Mouse (Mus musculus) megakaryocyte, adult 5-6 weeks (primary cell): ENCODE data around the gene Sirt2. TPM values are rescaled to one million over a fixed set of nuclear protein-coding genes. Genes with fewer than 3 reads are reported as not detected.

Experiments used
- ATAC-seq: 2 replicates; pipeline ENCODE4 v1.8.0; 2016; ENCODE audit warnings: mild to moderate bottlenecking, inconsistent platforms; ENCODE audit not compliant: poor library complexity, severe bottlenecking
- total RNA-seq, 2 experiments: library from RNA; stranded (forward) in 1 of 2; stranded (reverse) in 1 of 2; fragments of 153-499, 151-499 nt in 1 of 2; fragments of 221-1000, 200-1000 nt in 1 of 2; gene quantifications; 2 replicates each; pipeline versions ENCODE4 v1.2.3 to v1.2.4; 2015 to 2017

Sirt2 gene
- total RNA-seq, 2 experiments from 2014 or later = 28.0 to 70.0 TPM

DNA sequence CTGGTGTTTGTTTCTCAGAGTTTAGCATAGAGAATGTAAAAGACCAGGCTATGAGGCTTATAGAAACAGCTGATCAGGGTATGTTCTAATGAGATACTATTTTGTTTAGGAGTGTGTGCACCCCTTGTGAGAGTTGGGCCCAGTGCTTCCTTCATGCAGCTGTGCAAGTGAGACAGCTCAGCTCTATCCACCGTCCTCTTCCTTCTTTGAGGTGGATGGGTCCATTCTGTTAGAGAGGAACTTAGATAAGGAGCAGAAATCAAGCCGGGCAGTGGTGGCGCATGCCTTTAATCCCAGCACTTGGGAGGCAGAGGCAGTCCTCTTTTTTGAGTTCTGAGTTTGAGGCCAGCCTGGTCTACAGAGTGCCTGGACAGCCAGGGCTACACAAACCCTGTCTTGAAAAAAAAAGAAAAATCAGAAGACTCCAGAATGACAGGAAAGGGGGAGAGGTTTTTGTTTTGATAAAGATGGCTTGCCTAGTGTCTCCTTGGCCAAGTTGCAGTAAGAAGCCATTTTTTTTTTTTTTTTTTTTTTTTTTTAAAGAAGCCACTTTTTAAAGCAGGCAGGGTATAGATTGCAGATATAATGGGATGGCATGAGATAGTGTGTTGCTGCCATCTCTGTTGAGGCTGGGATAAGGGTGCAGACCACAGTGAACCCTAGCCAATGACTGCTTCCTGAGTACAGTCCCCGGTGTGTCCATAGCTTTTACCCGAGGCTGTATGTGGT lies 47.9 kb downstream of the Sirt2 start:
- no peak for ATAC-seq

DNA sequence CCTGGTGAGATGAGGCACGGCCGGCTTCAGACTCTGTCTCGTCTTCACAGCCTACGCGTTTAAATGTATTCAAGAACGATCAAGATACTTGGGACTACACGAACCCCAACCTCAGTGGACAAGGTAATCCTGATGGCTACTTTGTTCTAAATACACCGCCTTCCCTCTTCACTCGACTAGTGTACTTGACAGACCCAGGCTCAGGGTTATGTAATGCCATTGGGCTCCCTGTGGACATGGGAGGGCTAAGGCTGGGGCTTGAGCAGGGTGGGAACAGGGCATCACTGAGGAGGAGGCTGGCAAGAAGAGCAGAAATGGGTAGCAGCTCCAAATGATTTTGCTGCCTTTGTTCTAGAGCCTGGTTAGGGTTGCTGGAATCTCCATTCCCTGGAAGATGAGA lies 48.7 kb downstream of the Sirt2 start:
- no peak for ATAC-seq

DNA sequence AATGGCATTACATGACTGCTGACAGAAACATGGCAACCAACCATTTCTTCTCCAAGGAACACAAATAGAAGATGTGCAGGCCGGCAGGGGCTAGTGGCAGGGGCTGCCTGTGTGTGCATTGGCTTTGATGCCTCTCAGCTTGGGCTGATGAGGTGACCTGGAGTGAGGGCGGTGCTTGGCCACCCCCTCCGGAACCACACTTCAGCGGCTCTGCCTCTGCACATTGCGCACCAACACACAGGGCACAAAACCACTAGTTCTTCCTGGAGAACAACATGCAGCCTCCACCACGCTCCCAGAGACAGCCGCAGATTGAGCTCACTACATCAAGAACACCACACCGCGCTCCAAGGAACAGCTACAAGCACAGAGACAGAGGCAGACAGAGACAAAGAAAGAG lies 49.7 kb downstream of the Sirt2 start:
- no peak for ATAC-seq

DNA sequence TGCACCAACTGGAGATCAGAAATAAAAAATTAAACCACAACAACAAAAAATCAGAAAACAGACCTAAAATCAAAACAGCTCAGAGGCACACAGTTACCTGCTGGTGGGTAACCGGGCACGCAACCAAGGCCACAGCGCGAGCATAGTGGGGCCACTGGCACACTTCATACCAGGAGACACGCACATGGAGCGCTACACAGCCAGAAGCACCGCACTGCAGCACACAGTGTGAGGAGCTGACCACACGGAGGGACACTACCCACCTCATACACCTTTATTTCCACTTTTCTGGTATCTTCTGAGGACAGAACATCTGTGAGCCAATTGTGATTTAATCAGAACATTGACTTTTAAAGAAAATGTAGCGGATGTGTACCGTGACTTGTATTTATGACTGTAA lies 50.4 kb downstream of the Sirt2 start:
- ATAC-seq = no peak

DNA sequence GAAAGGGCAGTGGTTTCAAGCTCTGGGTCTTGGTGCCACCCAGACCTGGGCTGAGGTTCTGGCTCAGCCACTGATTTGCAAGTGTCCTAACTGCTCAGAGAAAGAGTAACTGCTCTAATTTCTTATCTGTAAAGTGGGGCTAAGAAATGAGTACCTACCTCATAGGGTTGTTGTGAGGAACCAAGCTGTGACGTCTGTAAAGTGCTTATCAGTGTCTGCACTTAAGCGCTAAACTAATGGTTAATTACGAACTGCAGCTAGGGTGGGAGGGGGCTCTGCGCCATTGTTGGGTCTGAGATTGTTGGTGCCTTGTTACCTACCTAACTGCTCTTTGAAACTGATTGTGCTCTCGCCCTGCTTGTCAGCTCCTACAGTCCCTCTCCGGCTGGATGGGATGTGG lies 51.0 kb downstream of the Sirt2 start:
- no peak for ATAC-seq

DNA sequence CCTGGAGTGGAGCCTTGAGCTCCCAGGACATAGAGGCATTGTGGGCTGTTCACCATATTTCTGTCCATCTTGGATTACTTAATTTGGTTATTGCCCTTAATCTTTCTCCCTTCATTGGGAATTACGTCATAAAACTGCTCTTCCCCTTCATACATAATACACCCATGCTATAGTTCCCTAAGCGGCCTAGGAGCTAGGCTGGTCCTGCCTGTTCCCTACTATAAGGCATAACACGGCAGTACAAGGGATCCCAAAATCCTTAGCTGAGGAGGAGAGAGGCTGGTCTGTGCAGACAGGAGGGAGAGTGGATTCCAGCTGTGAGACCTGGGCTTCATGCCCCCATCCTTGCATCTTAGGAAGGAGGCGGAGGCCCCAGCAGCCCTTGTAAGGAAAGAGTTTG lies 51.4 kb downstream of the Sirt2 start:
- ATAC-seq = no peak

DNA sequence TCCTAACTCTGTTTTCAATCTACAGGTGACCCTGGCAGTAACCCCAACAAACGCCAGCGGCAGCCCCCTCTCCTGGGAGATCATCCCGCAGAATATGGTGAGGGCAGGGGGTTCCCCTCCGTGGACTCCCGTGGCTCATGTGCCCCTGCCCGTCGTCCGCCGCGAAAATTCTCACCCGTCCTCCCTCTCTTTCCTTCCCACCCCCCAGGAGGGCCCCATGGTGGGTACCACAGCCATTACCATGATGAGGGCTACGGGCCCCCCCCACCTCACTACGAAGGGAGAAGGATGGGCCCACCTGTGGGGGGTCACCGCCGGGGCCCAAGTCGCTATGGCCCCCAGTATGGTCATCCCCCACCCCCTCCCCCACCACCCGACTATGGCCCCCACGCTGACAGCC lies 51.9 kb downstream of the Sirt2 start:
- no peak for ATAC-seq

DNA sequence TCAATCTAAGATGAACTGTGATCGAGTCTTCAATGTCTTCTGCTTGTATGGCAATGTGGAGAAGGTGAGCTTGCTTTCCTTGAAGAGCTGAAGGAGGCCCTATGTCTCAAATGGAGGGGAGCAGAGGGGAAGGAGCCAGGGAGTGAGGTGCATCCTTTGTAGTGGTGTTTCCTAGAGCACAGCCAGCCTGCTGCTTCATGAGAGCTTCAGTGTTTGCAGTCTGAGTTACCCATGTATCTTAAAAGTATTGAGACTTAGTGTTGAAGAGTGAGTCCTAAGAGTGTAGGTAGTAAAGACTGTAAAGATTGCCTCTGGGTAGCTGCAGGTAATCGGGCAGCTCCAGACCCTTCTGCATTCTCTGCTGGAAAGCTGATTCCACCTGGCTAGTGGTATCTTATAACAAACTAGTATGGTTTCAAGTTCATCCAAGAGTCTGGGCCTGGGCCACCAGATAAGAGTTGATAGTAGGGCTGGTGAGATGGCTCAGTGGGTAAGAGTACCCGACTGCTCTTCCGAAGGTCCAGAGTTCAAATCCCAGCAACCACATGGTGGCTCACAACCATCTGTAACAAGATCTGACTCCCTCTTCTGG lies 52.4 kb downstream of the Sirt2 start:
- no peak for ATAC-seq

DNA sequence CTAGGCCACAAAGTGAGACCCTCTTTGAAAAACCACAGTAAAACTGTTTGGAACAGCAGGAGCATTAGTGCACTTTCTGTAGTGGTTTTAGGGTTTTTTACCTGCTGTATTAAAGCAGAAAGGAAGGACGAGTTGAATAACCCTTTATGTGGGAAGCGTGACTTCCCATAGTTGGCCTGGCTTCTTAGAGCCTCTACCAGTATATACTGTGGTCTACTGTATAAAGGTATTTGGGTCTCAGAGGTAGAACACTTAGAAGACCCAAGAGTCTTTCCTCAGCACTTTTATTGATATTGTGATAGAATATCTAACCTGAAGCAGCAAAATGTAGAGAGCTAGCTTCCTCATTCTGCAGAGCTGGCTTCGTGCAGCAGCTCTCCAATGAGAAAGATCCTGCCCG lies 53.0 kb downstream of the Sirt2 start:
- no peak for ATAC-seq

DNA sequence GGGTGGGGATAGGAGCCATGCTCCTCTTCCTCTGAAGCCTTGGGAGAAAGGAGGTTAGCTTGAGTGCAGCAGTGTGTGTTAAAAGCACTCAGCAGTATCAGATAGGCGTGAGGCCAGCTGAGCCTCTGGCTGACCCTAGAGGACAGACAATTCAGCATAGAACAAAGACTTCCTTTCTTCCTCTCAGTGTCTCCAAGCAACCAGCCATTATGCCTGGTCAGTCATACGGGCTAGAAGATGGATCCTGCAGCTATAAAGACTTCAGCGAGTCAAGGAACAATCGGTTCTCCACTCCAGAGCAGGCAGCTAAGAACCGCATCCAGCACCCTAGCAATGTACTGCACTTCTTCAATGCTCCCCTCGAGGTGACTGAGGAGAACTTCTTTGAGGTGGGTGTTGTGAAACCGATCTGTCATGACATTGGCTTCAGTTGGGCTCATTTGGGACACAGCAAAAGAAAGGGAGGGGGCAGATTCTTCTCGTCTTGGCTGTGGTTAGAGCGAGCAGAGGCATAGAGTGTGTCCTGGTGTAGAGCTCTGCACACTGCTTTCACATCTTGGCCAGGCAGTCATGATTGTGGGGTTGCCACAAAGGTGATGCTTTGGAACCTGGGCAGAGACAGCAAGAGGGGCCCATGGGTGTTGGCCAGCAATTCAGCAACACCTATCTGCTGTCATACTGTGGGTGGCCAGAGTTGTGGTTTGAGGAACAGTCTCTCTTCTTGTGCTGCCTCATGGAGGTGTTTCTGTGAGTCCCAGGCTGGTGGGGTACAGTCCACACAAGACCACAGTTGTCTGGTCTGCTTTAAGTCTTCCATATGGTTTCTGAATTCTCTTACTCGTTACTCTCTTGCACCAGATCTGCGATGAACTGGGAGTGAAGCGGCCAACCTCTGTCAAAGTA lies 54.1 kb downstream of the Sirt2 start:
- ATAC-seq = no peak

DNA sequence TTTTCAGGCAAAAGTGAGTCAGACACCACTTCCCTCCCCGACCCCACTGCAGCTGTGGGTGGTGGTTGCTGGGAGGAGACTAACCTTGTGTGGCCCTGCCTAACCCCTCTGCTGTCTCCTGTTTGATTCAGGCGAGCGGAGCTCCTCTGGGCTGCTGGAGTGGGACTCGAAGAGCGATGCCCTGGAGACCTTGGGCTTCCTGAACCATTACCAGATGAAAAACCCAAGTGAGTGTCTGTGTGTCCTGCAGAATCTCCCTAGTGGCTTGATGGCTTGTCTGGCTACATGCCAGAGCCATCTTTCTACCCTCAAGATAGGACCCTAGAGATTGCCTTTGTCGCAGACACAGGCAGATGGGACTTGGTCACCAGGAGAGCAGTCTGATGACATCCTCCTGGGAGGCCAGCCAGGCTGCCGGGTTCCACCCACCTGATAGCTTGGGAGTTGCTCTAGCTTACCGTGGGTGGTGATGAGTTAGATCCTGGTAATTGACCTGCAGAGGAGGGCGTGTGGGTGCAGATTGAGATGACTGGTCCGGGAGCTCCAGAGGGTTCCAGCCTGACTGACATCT lies 54.8 kb downstream of the Sirt2 start:
- no peak for ATAC-seq

DNA sequence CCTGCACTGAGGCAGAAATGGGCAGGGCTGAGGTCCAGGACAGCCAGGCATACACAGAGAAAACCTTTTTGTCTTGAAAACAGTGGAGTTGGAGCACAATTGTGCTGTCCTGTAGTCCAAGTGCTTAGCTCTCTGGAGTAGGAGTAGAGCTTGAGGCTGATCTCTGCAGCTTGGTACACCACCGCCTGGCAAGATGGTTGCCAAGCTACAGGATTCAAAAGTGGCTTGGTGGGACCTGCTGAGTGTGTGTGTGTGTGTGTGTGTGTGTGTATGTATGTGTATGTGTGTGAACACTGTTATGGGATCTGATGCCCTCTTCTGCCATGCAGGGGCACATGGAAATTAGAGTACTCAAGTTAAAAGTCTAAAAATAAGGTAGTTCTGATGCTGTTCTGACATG lies 56.0 kb downstream of the Sirt2 start:
- ATAC-seq = no peak

DNA sequence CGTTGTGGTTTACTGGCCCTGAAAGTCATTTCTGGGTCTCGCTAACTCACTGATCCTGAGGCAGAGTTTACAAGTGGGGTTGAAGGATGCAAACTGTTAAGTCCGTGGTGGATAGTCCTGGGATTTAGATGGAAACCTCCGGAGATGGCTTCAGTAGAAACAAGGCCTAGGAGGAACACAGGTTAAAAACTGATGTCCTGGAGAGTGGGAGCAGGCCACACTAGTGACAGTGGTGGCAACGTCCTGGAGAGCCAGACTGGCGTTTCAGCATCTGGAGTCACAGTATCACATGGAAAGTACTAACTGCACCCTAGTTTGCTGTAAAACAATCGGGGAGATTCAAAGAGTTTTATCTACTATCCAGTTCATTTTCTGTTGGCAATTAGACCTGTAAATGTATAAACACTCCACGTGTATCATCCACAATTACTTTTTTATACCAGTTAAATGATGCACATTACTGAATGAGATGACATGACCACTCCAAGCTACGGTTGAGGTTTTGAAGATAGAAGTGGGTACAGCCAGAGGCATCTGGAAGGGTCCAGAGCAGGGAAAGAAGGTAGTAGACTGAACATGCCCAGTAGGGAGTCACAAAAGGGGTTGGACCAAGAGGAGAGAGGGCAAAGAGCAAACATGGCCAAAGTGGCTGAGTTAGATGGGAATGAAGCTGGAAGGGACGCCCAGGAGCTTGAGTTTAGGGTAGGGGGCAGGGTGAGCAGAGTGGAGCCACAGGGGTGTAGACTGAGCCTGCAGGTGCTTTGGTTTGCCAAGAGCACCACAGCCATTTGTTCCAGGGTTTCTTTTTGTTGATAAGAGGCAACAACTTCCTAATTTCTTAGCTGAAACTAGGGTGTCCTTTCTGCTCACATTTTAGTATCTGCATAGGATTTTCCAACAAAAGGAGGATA lies 56.7 kb downstream of the Sirt2 start:
- no peak for ATAC-seq

DNA sequence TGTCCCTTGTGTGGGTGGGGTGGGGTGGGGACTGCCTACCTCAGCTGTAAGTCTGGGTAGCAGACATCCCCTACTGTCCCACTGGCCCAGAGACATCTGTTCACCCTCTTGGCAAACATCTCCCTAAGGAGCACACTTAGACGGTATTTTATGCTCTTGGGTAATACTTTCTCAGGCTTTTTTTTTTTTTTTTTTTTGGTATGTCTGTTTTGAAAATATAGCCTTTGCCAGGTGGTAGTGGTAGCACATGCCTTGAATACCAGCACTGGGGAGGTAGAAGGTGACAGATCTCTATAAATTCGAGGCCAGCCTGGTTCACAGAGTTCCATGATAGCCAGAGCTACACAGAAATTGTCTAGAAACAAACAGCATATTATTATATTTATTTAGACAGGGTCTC lies 57.4 kb downstream of the Sirt2 start:
- no peak for ATAC-seq

DNA sequence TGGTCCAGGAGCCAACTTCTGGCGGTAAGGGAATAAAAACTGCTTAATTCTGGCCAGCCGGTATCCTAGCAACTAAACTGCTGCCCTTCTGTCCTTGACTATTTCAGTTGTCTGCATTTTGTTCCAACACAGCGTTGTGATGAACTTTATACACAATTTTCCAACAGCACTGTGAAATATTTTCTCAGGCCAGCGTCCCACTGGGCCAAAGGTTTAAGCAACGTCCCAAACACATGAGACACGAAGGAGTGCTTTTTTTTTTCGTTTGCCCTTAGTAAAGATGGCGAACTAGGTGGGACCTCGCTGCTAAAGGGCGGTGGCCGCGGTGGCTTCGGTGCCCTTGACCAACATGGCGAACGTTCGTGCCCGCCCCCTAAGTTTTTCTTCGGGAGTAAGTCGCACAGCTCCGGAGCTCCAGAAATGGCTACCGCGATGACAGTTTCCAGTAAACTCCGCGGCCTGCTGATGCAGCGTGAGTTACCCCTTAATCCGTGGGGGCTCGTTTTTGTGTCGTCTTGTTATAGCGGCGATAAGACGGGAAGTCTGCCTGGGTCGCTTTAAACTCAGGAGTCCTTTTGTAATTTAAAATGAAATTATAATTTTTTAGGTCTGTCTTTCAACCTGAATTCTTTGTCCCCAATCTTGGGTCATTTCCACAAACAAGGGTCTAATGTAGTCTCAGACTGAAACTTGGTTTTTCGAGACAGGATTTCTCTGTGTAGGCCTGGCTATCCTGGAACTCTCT lies 58.6 kb downstream of the Sirt2 start, which contains the start of gene Ech1:
TSS of gene Ech1 (plus strand) at position 277 of the 745 bp plus-strand sequence.
- peak; percentile 98 for ATAC-seq

DNA sequence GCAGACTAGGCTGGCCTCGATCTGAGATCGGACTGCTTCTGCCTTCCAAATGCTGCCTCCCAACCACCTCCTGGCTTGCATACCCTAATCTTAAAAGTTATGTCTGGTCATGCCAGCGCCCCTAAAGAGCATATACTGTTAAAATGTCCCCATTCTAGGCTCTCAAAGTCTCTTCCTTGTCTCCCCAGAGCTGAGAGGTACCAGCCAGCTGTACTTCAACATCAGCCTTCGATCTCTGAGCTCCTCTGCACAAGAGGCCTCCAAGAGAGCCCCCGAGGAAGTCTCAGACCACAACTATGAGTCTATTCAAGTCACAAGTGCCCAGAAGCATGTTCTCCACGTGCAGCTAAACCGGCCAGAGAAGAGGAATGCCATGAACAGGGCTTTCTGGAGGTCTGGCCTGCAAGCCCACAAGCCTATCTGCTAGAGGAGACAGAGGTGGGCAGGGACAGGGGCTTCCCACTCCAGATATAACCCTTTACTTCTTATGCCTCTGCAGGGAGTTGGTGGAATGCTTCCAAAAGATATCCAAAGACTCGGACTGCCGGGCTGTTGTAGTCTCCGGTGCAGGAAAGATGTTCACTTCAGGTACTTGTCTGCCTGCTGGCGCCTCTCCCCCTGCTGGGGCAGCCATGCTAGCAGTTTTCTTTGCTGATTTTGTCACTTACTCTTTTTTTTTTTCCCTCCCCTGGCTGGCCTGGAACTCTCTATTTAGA lies 59.3 kb downstream of the Sirt2 start:
- ATAC-seq = 0 out of 2 replicates have a peak, but pooled peaks have one; percentile 10

DNA sequence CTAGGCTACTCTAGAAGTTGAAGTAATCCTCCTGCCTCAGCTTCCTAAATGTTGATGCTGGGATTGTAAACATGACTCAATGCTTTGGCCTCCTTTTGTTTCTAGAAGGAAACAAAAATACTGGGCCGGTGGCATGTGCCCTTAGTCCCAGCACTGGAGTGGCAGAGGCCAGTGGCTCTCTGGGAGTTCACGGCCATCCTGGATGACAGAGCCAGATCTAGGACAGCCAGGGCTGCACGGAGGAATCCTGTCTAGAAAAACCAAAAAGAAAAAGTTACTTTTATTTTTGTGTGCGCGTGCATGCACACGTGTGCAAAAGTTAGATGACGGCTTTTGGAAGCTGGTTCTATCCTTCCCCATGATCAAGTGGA lies 59.9 kb downstream of the Sirt2 start:
- ATAC-seq = no peak

DNA sequence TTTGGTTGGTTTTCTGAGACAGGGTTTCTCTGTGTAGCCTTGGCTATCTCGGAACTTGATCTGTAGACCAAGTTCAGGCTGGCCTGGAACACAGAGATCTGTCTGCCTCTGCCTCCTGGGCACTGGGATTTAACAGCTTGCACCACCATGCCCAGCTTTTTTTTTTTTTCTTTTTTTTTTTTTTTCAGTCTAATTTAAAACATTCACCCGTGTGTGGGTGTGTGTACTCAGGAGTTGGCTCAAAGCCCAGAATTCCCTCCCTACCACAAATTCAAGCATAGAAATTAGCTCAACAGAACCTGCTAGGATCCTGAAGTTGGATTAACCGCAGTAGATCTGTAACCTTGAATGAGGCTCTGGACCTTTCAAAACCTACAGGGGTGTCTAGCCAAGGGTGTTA lies 60.8 kb downstream of the Sirt2 start:
- ATAC-seq = no peak

DNA sequence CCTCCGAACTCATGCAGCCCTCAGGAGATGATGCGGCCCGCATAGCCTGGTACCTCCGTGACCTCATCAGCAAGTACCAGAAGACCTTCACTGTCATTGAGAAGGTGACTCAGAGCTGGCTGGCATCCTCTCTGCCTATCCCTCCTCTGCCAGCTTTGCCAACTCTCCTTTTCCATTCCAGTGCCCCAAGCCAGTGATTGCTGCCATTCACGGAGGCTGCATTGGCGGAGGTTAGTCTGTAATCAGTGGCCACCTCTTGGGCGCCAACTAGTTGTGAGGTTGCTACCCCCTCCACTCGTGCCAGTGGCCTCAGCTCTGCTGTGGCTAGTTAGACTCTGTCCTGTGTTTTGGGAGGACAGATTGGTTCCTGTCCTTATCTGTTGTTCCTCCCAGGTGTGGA lies 63.3 kb downstream of the Sirt2 start:
- no peak for ATAC-seq
